Mouse (Mus musculus) heart, postnatal 14 days (tissue): ENCODE results near the gene Calb2. TPM values are rescaled to one million over a fixed set of nuclear protein-coding genes. Genes with fewer than 3 reads are reported as not detected.

Experiments used
- DNase-seq, 2 experiments: peaks; one replicate each; pipeline ENCODE4 v3.0.0; 2021 to 2022
- intact Hi-C: fragments of 180-260 bp; cut with DNase I; formaldehyde crosslinking; loops from one replicate; pipeline ENCODE4 v1.15.1; 2025
- long read RNA-seq, 2 experiments: library from polyadenylated mRNA; stranded (forward); transcript quantifications; one replicate each; pipeline ENCODE4 v2.0.0; 2021
- total RNA-seq, 2 experiments: library from RNA; stranded (reverse); gene quantifications; 2 replicates each; pipeline ENCODE4 v1.2.3; 2021

Calb2 gene
- total RNA-seq, result not detected
- long read RNA-seq, experiment 1, result 0 reads
- long read RNA-seq, experiment 2, result 0 reads

DNA sequence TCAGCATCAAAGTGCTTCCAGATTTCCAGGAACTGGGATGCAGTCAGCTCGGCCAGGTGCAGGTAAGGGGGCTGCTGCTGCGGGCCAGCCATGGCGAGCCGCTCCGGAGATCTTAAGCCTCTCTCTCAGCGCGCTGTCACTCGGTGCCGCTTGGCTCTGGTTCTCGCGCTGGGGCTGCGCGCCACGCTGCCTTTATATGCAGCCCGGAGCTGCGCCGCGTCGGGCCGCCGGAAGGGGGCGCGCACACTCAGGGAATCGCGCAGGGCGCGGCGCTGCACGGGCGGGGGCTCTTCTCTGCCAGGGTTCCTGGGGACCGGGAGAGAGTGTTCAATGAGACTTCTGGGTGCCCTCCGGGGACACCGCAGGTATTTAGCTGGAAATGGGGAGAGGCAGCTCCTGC lies at the start of gene Calb2:
Calb2 (minus strand) TSS at position 165 of the 400 bp plus-strand sequence.
- intact Hi-C loops, result no loop called here
- peak; percentile 50 to 65 for DNase-seq

DNA sequence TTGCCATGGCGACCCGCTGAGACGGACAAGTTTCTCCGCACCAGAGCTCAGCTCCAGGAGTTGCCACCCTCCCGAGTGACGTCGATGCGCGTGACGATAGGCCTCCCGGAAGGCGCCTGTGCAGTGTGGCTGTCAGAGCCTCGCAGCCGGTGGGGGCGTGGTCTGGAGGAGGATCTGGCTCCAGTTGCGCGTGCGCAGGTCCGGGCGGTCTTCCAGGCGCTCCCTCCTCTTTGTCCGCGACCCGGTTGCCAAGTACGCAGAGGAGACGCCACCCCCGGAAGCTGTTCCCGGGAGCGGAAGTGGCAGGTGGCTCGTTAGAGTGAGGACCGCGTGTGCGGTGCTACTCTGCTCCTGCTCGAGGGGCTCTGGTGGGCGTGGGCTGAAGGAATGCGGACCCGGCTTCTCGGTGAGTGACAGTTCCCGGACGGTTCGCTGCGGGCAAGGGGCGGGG lies 49.7 kb upstream of the Calb2 start:
- DNase-seq, result peak; percentile 100
- intact Hi-C loops, result no loop called here

GRCm38 (mm10) chr8:110217198-110217597 lies 49.2 kb upstream of the Calb2 start:
- no peak for DNase-seq
- intact Hi-C loops, result no loop called here

GRCm38 (mm10) chr8:110216253-110216652 lies 48.2 kb upstream of the Calb2 start:
- DNase-seq, result no peak
- intact Hi-C loops, result no loop called here

DNA sequence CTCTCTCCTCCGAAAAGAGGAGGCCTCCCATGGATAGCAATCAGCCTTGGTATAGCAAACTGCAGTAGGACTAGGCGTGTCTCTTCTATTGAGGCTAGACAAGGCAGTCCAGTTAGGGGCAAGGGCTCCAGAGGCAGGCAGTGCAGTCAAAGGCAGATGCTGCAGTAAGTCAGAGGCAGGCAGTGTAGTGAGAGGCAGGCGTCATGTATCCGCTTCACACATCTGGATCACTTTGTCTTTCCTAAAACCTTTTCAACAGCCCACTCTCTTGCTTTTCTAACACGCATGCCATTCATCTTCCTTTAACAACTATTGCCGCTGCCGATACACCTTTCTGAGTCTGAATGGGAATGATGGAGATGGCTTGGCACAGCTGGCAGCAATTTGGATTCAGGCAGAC lies 47.4 kb upstream of the Calb2 start, which contains the start of gene Cmtr2:
Cmtr2 (plus strand) TSS at position 301 of the 400 bp plus-strand sequence.
- intact Hi-C loops, result no loop called here
- DNase-seq, result no peak

- intact Hi-C loops, result no loop called here
- no peak for DNase-seq
Measured at GRCm38 (mm10) chr8:110201806-110202205, 33.8 kb upstream of the Calb2 start.

GRCm38 (mm10) chr8:110196678-110197077 lies 28.7 kb upstream of the Calb2 start:
- DNase-seq, result peak; percentile 61 to 67
- intact Hi-C loops, result no loop called here

- DNase-seq, result no peak
- intact Hi-C loops, result no loop called here
Measured at GRCm38 (mm10) chr8:110188961-110189750, 21.1 kb upstream of the Calb2 start.

DNA sequence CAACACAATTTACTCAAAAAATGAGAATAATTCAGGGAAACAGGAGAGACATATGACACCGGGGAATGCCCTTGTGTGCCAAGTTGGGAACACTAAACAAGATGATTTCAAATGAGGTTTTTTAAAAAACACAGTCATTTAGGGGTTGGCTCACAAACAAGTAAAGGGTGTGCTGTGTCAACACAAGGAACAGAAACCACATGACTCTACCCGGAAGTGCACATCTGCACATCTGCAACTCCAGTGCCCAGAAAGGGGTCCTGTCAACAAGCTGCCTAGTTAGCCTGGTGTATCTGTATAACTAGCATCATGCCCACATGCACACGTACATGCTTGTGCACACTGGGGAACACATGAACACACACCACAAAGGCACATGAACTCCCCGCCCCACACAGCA lies 17.5 kb upstream of the Calb2 start:
- DNase-seq, result no peak
- intact Hi-C loops, result no loop called here

GRCm38 (mm10) chr8:110183748-110184147 lies 15.7 kb upstream of the Calb2 start:
- intact Hi-C loops, result no loop called here
- DNase-seq, result no peak

GRCm38 (mm10) chr8:110182735-110183367 lies 14.8 kb upstream of the Calb2 start:
- no peak for DNase-seq
- intact Hi-C loops, result no loop called here

- intact Hi-C loops, result no loop called here
- peak; percentile 8 to 23 for DNase-seq
Measured at GRCm38 (mm10) chr8:110177359-110178155, 9.5 kb upstream of the Calb2 start.

GRCm38 (mm10) chr8:110174826-110175225 lies 6.8 kb upstream of the Calb2 start:
- DNase-seq, result no peak
- intact Hi-C loops, result no loop called here

GRCm38 (mm10) chr8:110172161-110172560 lies 4.2 kb upstream of the Calb2 start:
- DNase-seq, result no peak
- intact Hi-C loops, result no loop called here

GRCm38 (mm10) chr8:110166270-110166669 lies 1.7 kb downstream of the Calb2 start:
- DNase-seq, result no peak

GRCm38 (mm10) chr8:110162007-110162406 lies 6.0 kb downstream of the Calb2 start:
- DNase-seq, result no peak
- intact Hi-C loops, result no loop called here

More at GRCm38 (mm10) chr8:110166270-110166669, 1.7 kb downstream of the Calb2 start:
- intact Hi-C loops, result no loop called here

GRCm38 (mm10) chr8:110152951-110153350 lies 15.1 kb downstream of the Calb2 start:
- intact Hi-C loops, result no loop called here
- no peak for DNase-seq

GRCm38 (mm10) chr8:110145538-110145937 lies 22.5 kb downstream of the Calb2 start:
- intact Hi-C loops, result loop anchor here (5.0 kb wide), 1 partner anchor 332 kb away; no protein-coding TSS in a partner anchor

GRCm38 (mm10) chr8:110140770-110141169 lies 27.2 kb downstream of the Calb2 start:
- intact Hi-C loops, result no loop called here
- no peak for DNase-seq

More at GRCm38 (mm10) chr8:110145538-110145937, 22.5 kb downstream of the Calb2 start:
- DNase-seq, result peak; percentile 50 to 68

- intact Hi-C loops, result no loop called here
- DNase-seq, result no peak
Measured at GRCm38 (mm10) chr8:110140156-110140555, 27.9 kb downstream of the Calb2 start.

- intact Hi-C loops, result no loop called here
- DNase-seq, result no peak
Measured at GRCm38 (mm10) chr8:110135515-110135914, 32.5 kb downstream of the Calb2 start.
